Mouse (Mus musculus) forebrain, embryonic 13.5 days (tissue): Measurements from ENCODE around the gene Hist2h2ab. TPM values are rescaled to one million over a fixed set of nuclear protein-coding genes. Genes with fewer than 3 reads are reported as not detected.
"Not testable (repeated sequence)": the region's sequence is repeated elsewhere in the genome, so short reads cannot be mapped to it uniquely, and the experiment has no call there.

ENCODE experiments used
- ATAC-seq: fragments of 200-750 bp; cut with Nextera tagmentation; 2 replicates; pipeline ENCODE4 v1.8.0; 2017
- H3K27ac ChIP-seq: fragments of 300-500 bp; sonication (generic); 2 replicates; pipeline ENCODE4 v1.5.1; 2015; ENCODE audit warnings: inconsistent platforms, mild to moderate bottlenecking, moderate library complexity
- H3K27me3 ChIP-seq: fragments of 300-500 bp; sonication (generic); 2 replicates; pipeline ENCODE4 v1.6.1; 2015; ENCODE audit warnings: mild to moderate bottlenecking, inconsistent platforms
- H3K36me3 ChIP-seq: fragments of 300-500 bp; sonication (generic); 2 replicates; pipeline ENCODE4 v1.6.1; 2015; ENCODE audit warnings: mild to moderate bottlenecking, inconsistent platforms; ENCODE audit not compliant: poor library complexity, severe bottlenecking
- H3K4me1 ChIP-seq: fragments of 300-500 bp; sonication (generic); 2 replicates; pipeline ENCODE4 v1.6.1; 2015; ENCODE audit warnings: inconsistent platforms
- H3K4me2 ChIP-seq: fragments of 300-500 bp; sonication (generic); 2 replicates; pipeline ENCODE4 v1.6.1; 2015; ENCODE audit warnings: inconsistent platforms, mild to moderate bottlenecking, moderate library complexity
- H3K4me3 ChIP-seq: fragments of 300-500 bp; sonication (generic); 2 replicates; pipeline ENCODE4 v1.5.1; 2015; ENCODE audit warnings: mild to moderate bottlenecking, inconsistent platforms
- H3K9ac ChIP-seq: fragments of 300-500 bp; sonication (generic); 2 replicates; pipeline ENCODE4 v1.6.1; 2015; ENCODE audit warnings: mild to moderate bottlenecking, inconsistent platforms
- H3K9me3 ChIP-seq: fragments of 300-500 bp; sonication (generic); replicated peaks from 2 replicates; pipeline ENCODE4 v1.6.1; 2016; ENCODE audit warnings: inconsistent platforms
- WGBS: fragments of 180-500 bp; shearing (Covaris S2); methylation state at CpG from one replicate; pipeline ENCODE4 v1.1.7; 2015; 5-methylcytosine and 5-hydroxymethylcytosine counted together
- polyA plus RNA-seq: library from polyadenylated mRNA; unstranded; fragments of >200 nt; fragmentation: Nextera tagmentation; extraction: Ambion mirVana; gene quantifications from 2 replicates; pipeline ENCODE4 v1.2.1, GENCODE M21; 2015

Gene Hist2h2ab
- polyA plus RNA-seq, 1 experiment from 2014 or later = 2.2 TPM

DNA sequence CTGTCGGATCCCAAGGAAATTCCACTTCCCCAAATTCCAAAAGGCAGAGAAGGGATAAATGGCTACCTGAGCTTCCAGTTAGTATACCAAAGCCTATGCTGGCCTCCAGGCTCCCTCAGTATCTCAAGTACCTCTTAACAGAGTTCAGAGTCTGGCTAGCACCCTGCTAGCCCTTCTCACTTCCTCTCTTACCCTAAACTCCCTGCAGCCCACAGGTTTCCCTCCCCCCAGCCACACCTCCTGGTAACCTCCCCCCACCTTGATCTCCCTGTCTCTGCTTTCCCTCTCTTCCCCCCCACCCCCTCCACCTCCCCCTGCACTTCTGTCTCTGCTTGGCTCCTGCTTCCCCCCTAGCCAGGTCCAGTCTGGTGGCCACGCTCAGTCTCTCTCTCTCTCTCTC is 19.9 kb upstream of the Hist2h2ab start:
- Histone ChIP-seq H3K27me3 (no peaks in the 10 kb centered on the region), H3K9me3 (no peaks in the 10 kb centered on the region), H3K27ac (no peak overlapping the region), H3K36me3 (0 out of 2 replicates have a peak, but pooled peaks cover 4% of the 10 kb centered on the region), H3K9ac (no peak overlapping the region), H3K4me2 (no peak overlapping the region), H3K4me1 (peaks cover 15% of the 10 kb centered on the region), H3K4me3 (no peak overlapping the region)
- WGBS = 72% methylated on average over 2 of the region's 2 CpGs
- ATAC-seq = no peak

- Histone ChIP-seq H3K27me3 (no peaks in the 10 kb centered on the region), H3K4me1 (no peaks in the 10 kb centered on the region), H3K36me3 (no peaks in the 10 kb centered on the region), H3K4me3 (no peak overlapping the region), H3K9me3 (no peaks in the 10 kb centered on the region), H3K9ac (no peak overlapping the region), H3K27ac (no peak overlapping the region), H3K4me2 (no peak overlapping the region)
- 90% methylated on average over 3 of the region's 3 CpGs for WGBS
- ATAC-seq = no peak
Observed at GRCm38 (mm10) chr3:96207819-96208218, 11.8 kb upstream of the Hist2h2ab start.

DNA sequence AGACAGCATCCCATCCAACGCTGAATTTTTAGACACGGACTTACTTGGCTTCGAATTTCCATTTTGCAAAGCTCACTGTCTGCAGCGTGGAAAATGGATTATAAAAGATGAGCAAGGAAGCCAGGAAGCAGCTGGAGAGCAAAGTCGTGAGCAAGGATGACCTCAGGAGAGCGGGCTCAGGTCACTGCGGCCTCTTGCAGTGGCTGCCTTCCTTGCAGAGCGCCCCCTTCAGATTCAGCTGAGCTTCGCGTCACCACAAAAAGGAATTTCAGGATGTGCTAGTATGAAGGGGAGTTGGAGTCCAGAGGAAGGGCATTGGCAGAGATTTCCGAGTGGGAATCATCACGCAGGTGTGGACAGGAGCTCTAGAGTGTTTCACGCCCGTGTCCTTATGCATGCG is 10.4 kb upstream of the Hist2h2ab start:
- H3K4me3 ChIP-seq = no peak overlapping the region
- H3K36me3 ChIP-seq = no peaks in the 10 kb centered on the region
- no peak overlapping the region for H3K27ac ChIP-seq
- H3K4me1 ChIP-seq = no peaks in the 10 kb centered on the region
- H3K27me3 ChIP-seq = no peaks in the 10 kb centered on the region
- no peaks in the 10 kb centered on the region for H3K9me3 ChIP-seq
- 28% methylated on average over 15 of the region's 15 CpGs for WGBS
- ATAC-seq = no peak
- H3K9ac ChIP-seq = no peak overlapping the region
- H3K4me2 ChIP-seq = no peak overlapping the region

GRCm38 (mm10) chr3:96219191-96219641 is 449 bp upstream of the Hist2h2ab start:
- H3K4me2 ChIP-seq = peak overlapping the region; percentile 87
- H3K36me3 ChIP-seq = no peaks in the 10 kb centered on the region
- no peaks in the 10 kb centered on the region for H3K27me3 ChIP-seq
- WGBS = under 1% methylated on average over 12 of the region's 12 CpGs
- ATAC-seq = peak; percentile 39
- H3K9me3 ChIP-seq = no peaks in the 10 kb centered on the region
- peaks cover 40% of the 10 kb centered on the region for H3K4me1 ChIP-seq
- peak overlapping the region; percentile 88 for H3K9ac ChIP-seq
- peak overlapping the region; percentile 98 for H3K27ac ChIP-seq
- peak overlapping the region; percentile 61 for H3K4me3 ChIP-seq

DNA sequence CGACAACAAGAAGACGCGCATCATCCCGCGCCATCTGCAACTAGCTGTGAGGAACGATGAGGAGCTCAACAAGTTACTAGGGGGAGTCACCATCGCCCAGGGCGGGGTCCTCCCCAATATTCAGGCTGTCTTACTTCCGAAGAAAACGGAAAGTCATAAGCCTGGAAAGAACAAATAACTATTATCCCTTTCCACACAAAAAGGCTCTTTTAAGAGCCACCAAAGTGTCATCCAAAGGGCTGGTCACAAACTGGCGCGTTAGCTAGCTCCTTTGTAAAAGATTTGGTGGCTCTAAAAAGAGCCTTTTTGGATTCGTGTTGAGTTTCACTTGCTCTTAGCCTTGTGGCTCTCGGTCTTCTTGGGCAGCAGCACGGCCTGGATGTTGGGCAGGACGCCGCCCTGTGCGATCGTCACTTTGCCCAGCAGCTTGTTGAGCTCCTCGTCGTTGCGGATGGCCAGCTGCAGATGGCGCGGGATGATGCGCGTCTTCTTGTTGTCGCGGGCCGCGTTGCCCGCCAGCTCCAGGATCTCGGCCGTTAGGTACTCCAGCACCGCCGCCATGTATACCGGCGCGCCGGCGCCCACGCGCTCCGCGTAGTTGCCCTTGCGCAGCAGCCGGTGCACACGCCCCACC is 583 bp downstream of the Hist2h2ab start:
- H3K4me1 ChIP-seq = peaks cover 48% of the 10 kb centered on the region
- peak overlapping the region; percentile 61 for H3K4me3 ChIP-seq
- WGBS = 0% methylated on average over 25 of the region's 47 CpGs
- peak; percentile 9 for ATAC-seq
- H3K27me3 ChIP-seq, H3K36me3 ChIP-seq, H3K9me3 ChIP-seq: not testable (repeated sequence)
- H3K27ac ChIP-seq = peak overlapping the region; percentile 98
- H3K9ac ChIP-seq = peak overlapping the region; percentile 88
- peak overlapping the region; percentile 87 for H3K4me2 ChIP-seq

GRCm38 (mm10) chr3:96220765-96221639 is 1.3 kb downstream of the Hist2h2ab start, which contains the start of the genes Hist2h2ac and Hist2h2be:
TSS of gene Hist2h2ac (minus strand) at chr3:96220880.
TSS of gene Hist2h2be (plus strand) at chr3:96221119.
- Histone ChIP-seq H3K9me3 (no peaks in the 10 kb centered on the region), H3K27me3 (no peaks in the 10 kb centered on the region), H3K4me3 (peak within 1 kb of the TSS; percentile 61), H3K9ac (peak within 1 kb of the TSS; percentile 88), H3K4me1 (peaks cover 55% of the 10 kb centered on the region), H3K27ac (peak within 1 kb of the TSS; percentile 98), H3K36me3 (no peaks in the 10 kb centered on the region), H3K4me2 (peak within 1 kb of the TSS; percentile 87)
- under 1% methylated on average over 43 of the region's 43 CpGs for WGBS
- peak; percentile 90 for ATAC-seq

DNA sequence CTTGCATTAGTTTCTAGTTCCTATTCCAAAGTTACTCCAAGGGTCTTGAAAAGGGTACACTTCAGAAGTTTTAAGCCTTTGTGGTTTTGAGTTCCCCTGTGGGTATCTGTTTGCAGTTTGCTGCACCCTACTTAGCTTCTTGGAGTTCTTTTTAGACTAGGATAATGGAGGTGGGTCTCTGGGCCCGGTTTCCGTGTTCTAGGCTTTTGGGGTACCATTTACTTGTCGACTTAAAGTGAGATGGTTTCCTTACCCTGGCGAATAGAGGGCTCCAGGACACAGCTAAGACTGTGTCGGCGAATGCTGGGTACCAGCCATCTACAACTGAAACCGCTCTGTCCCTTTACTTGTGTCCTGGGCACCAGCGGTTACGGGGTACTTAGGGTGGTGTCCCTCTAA is 2.0 kb downstream of the Hist2h2ab start:
- H3K9me3 ChIP-seq = no peaks in the 10 kb centered on the region
- H3K4me3 ChIP-seq = peak overlapping the region; percentile 61
- peak overlapping the region; percentile 87 for H3K4me2 ChIP-seq
- no peak for ATAC-seq
- peak overlapping the region; percentile 88 for H3K9ac ChIP-seq
- no peaks in the 10 kb centered on the region for H3K27me3 ChIP-seq
- peak overlapping the region; percentile 98 for H3K27ac ChIP-seq
- WGBS = 9% methylated on average over 9 of the region's 9 CpGs
- H3K36me3 ChIP-seq = no peaks in the 10 kb centered on the region
- peaks cover 55% of the 10 kb centered on the region for H3K4me1 ChIP-seq

DNA sequence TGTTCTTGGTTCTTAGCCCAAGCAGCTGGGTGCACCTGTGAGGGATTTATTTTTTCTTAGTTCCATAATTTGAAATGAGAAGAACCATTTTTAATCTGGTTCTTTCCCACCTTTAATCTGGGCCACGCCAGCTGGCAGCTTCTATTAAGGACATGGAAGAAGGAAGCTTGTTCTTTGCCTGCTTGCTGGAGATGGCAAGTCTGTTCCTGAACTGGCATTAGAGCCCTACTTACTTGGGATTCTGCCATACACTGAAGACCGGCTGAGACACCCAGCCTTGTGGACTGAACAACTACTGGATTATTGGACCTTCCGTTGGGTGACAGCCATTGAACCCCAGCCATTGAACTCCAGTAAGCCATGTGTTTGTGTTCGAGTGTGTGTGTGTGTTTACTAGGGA is 3.1 kb downstream of the Hist2h2ab start:
- no peak overlapping the region for H3K27ac ChIP-seq
- H3K36me3 ChIP-seq = no peaks in the 10 kb centered on the region
- H3K9ac ChIP-seq = peak overlapping the region; percentile 88
- peaks cover 55% of the 10 kb centered on the region for H3K4me1 ChIP-seq
- H3K4me2 ChIP-seq = peak overlapping the region; percentile 87
- H3K9me3 ChIP-seq = no peaks in the 10 kb centered on the region
- WGBS = 83% methylated on average over 4 of the region's 4 CpGs
- no peaks in the 10 kb centered on the region for H3K27me3 ChIP-seq
- no peak for ATAC-seq
- H3K4me3 ChIP-seq = 0 out of 2 replicates have a peak overlapping the region, but pooled peaks have one; percentile 61

DNA sequence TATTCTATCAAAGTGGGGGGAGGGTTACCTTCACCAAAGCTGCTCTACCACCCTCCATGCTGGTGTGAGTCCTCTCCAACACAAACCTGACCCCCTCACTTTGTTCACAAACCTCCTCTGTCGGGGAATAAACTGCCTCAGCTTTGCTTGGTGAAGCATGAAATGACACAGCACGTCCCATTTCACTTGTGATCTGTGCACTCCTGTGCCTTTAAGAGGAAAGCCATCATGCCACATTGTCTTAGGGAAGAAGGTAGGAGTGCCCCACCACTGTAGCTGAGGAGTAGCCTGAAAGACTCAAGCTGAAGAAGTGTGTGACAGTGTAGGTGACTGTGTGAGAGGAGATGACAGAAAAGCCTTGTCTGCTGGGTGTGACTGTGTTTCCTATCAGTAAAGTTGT is 5.8 kb downstream of the Hist2h2ab start:
- peak overlapping the region; percentile 40; the same call in 1 of the 2 replicates for H3K9ac ChIP-seq
- no peaks in the 10 kb centered on the region for H3K36me3 ChIP-seq
- H3K27ac ChIP-seq = no peak overlapping the region
- H3K9me3 ChIP-seq = no peaks in the 10 kb centered on the region
- no peak for ATAC-seq
- peak overlapping the region; percentile 7; the same call in 1 of the 2 replicates for H3K4me2 ChIP-seq
- WGBS = 8% methylated on average over 2 of the region's 2 CpGs
- peaks cover 48% of the 10 kb centered on the region for H3K4me1 ChIP-seq
- no peak overlapping the region for H3K4me3 ChIP-seq
- H3K27me3 ChIP-seq = no peaks in the 10 kb centered on the region

- Histone ChIP-seq H3K27me3 (no peaks in the 10 kb centered on the region), H3K4me3 (no peak overlapping the region), H3K36me3 (no peaks in the 10 kb centered on the region), H3K27ac (no peak overlapping the region), H3K9me3 (no peaks in the 10 kb centered on the region), H3K9ac (0 out of 2 replicates have a peak overlapping the region, but pooled peaks have one; percentile 0), H3K4me1 (peaks cover 38% of the 10 kb centered on the region), H3K4me2 (no peak overlapping the region)
- WGBS = 77% methylated on average over 8 of the region's 8 CpGs
- ATAC-seq = no peak
Observed at GRCm38 (mm10) chr3:96226695-96227648, 7.3 kb downstream of the Hist2h2ab start.

- peaks cover 20% of the 10 kb centered on the region for H3K4me1 ChIP-seq
- 77% methylated on average over 2 of the region's 2 CpGs for WGBS
- no peak for ATAC-seq
Observed at GRCm38 (mm10) chr3:96228828-96229227, 9.2 kb downstream of the Hist2h2ab start.

More at GRCm38 (mm10) chr3:96228828-96229227, 9.2 kb downstream of the Hist2h2ab start:
- Histone ChIP-seq H3K4me2 (no peak overlapping the region), H3K9ac (no peak overlapping the region), H3K27ac (no peak overlapping the region), H3K4me3 (no peak overlapping the region), H3K9me3 (no peaks in the 10 kb centered on the region), H3K27me3 (no peaks in the 10 kb centered on the region), H3K36me3 (no peaks in the 10 kb centered on the region)
